Mouse (Mus musculus) left cerebral cortex, adult 8-10 months (tissue): ENCODE data around the gene Capn5. TPM values are rescaled to one million over a fixed set of nuclear protein-coding genes. Genes with fewer than 3 reads are reported as not detected.

Experiments
- DNase-seq, 2 experiments: peaks; one replicate each; pipeline ENCODE4 v3.0.0; 2022; ENCODE audit warnings: low spot score in 2 of 2
- total RNA-seq, 4 experiments: library from RNA; stranded (reverse); gene quantifications; 2 replicates each; pipeline ENCODE4 v1.2.4; 2022

The Capn5 gene
- total RNA-seq, 4 experiments from 2014 or later: 30.8 to 35.2 (median 31.7) TPM

GRCm38 (mm10) chr7:98111233-98111632 lies 66.8 kb downstream of the Capn5 start:
- DNase-seq: no peak

- no peak for DNase-seq
Measured at GRCm38 (mm10) chr7:98109771-98110170, 68.3 kb downstream of the Capn5 start.

GRCm38 (mm10) chr7:98108636-98109430 lies 69.2 kb downstream of the Capn5 start:
- peak in 1 of 2 experiments; percentile 59 for DNase-seq

GRCm38 (mm10) chr7:98106272-98106671 lies 71.8 kb downstream of the Capn5 start:
- DNase-seq: no peak

- peak in 1 of 2 experiments; percentile 26 for DNase-seq
Measured at GRCm38 (mm10) chr7:98104481-98105435, 73.3 kb downstream of the Capn5 start.

GRCm38 (mm10) chr7:98103942-98104292 lies 74.2 kb downstream of the Capn5 start:
- no peak for DNase-seq

- DNase-seq: peak; percentile 59 to 73
Measured at GRCm38 (mm10) chr7:98103002-98103941, 74.8 kb downstream of the Capn5 start.

- no peak for DNase-seq
Measured at GRCm38 (mm10) chr7:98102488-98102887, 75.6 kb downstream of the Capn5 start.

- no peak for DNase-seq
Measured at GRCm38 (mm10) chr7:98097557-98097956, 80.5 kb downstream of the Capn5 start.

- no peak for DNase-seq
Measured at GRCm38 (mm10) chr7:98095852-98096251, 82.2 kb downstream of the Capn5 start.

GRCm38 (mm10) chr7:98086346-98086745 lies 91.7 kb downstream of the Capn5 start:
- DNase-seq: no peak

- no peak for DNase-seq
Measured at GRCm38 (mm10) chr7:98085314-98085713, 92.8 kb downstream of the Capn5 start.

GRCm38 (mm10) chr7:98084541-98085293 lies 93.4 kb downstream of the Capn5 start:
- no peak for DNase-seq

GRCm38 (mm10) chr7:98082376-98082775 lies 95.7 kb downstream of the Capn5 start:
- DNase-seq: no peak

GRCm38 (mm10) chr7:98077453-98077852 lies 100.6 kb downstream of the Capn5 start:
- DNase-seq: no peak

GRCm38 (mm10) chr7:98071620-98072019 lies 106.5 kb downstream of the Capn5 start:
- DNase-seq: peak; percentile 27 to 64
